Mouse (Mus musculus) olfactory bulb, adult 2 months (tissue): ENCODE data around the gene Ttc28.

Source experiments
- CTCF ChIP-seq: fragments of 200-500 bp; IDR thresholded peaks from 2 replicates; pipeline ENCODE4 v1.5.1; 2012; ENCODE audit warnings: low read depth, mild to moderate bottlenecking, low read length, moderate library complexity; ENCODE audit not compliant: insufficient read depth
- POLR2A ChIP-seq: fragments of 200-500 bp; IDR thresholded peaks from 2 replicates; pipeline ENCODE4 v1.6.1; 2012; ENCODE audit warnings: mild to moderate bottlenecking, low read depth, low read length, moderate library complexity; ENCODE audit not compliant: insufficient read depth

- TF ChIP-seq POLR2A = no peak
- TF ChIP-seq CTCF = no peak
Observed at GRCm38 (mm10) chr5:111176441-111176840, 296.8 kb downstream of the Ttc28 start.
